Comparison of ENCODE assay signal across 8 mouse cellular contexts in genomic region chr4:152096927-152097326, GRCm38 (mm10). TPM values are rescaled to one million over a fixed set of nuclear protein-coding genes. Genes with fewer than 3 reads are reported as not detected.
A peak's percentile ranks its signal among the peaks of the same experiment; 100 is the strongest.
DNase-seq lines count a peak whose midpoint lies in the region; ATAC-seq and TF ChIP-seq lines count a peak whose summit lies in the region.

No protein-coding gene starts in this region.

- peak overlapping the region; percentile 23 for H3K4me3 ChIP-seq in embryonic facial prominence, embryonic 10.5 days
- peak overlapping the region; percentile 9; the same call in 1 of the 2 replicates for H3K4me3 ChIP-seq in hindbrain, postnatal 0 days (ENCODE audit: low read length)
- H3K4me3 ChIP-seq in midbrain, embryonic 13.5 days (replicated peaks), result 0 out of 2 replicates have a peak overlapping the region, but pooled peaks have one; percentile 2

- peak; percentile 97 for DNase-seq in heart, adult 11 months
- no peak for DNase-seq in heart, postnatal 25 days (ENCODE audit: low spot score)
- DNase-seq in embryonic facial prominence, embryonic 10.5 days (ENCODE audit: low spot score), result no peak
- DNase-seq in hindbrain, postnatal 0 days (ENCODE audit: low spot score), result no peak
- no peak for DNase-seq in frontal cortex, postnatal 10 days (ENCODE audit: low spot score in 2 of 2)
- DNase-seq in adrenal gland, postnatal 36 days, result no peak
- DNase-seq in urinary bladder, postnatal 4 days (ENCODE audit: low spot score in 2 of 2), result no peak

- peaks cover 13% of the 10 kb centered on the region for H3K27me3 ChIP-seq in embryonic facial prominence, embryonic 10.5 days (replicated peaks; ENCODE audit: low read depth, poor library complexity, severe bottlenecking)
- H3K27me3 ChIP-seq in hindbrain, postnatal 0 days (ENCODE audit: insufficient read depth, low read length), result no peaks in the 10 kb centered on the region
- H3K27me3 ChIP-seq in midbrain, embryonic 13.5 days, result no peaks in the 10 kb centered on the region

- peak overlapping the region; percentile 52; the same call in 1 of the 2 replicates for H3K27ac ChIP-seq in embryonic facial prominence, embryonic 10.5 days (replicated peaks)
- peak overlapping the region; percentile 15; the same call in 1 of the 2 replicates for H3K27ac ChIP-seq in hindbrain, postnatal 0 days
- H3K27ac ChIP-seq in midbrain, embryonic 13.5 days, result no peak overlapping the region

- H3K9ac ChIP-seq in hindbrain, postnatal 0 days (replicated peaks; ENCODE audit: low read length), result 0 out of 2 replicates have a peak overlapping the region, but pooled peaks have one; percentile 9
- peak overlapping the region; percentile 36; the same call in 1 of the 2 replicates for H3K9ac ChIP-seq in midbrain, embryonic 13.5 days (replicated peaks)

- no peaks in the 10 kb centered on the region for H3K9me3 ChIP-seq in embryonic facial prominence, embryonic 10.5 days
- no peaks in the 10 kb centered on the region for H3K9me3 ChIP-seq in hindbrain, postnatal 0 days (ENCODE audit: low read length)
- no peaks in the 10 kb centered on the region for H3K9me3 ChIP-seq in midbrain, embryonic 13.5 days

- no peak for TF ChIP-seq CTCF in hindbrain, postnatal 0 days (IDR thresholded peaks at IDR 0.05; ENCODE audit: low read depth)

- H3K4me1 ChIP-seq in embryonic facial prominence, embryonic 10.5 days, result peaks cover 68% of the 10 kb centered on the region
- no peaks in the 10 kb centered on the region for H3K4me1 ChIP-seq in hindbrain, postnatal 0 days (ENCODE audit: insufficient read depth, low read length)
- H3K4me1 ChIP-seq in midbrain, embryonic 13.5 days (replicated peaks), result peaks cover 27% of the 10 kb centered on the region

- intact Hi-C loops in heart, postnatal 25 days (cut with DNase I), result loop anchor here (2.0 kb wide), 1 partner anchor 56 kb away; no protein-coding TSS in a partner anchor

- peaks cover 4% of the 10 kb centered on the region for H3K36me3 ChIP-seq in embryonic facial prominence, embryonic 10.5 days (replicated peaks)
- no peaks in the 10 kb centered on the region for H3K36me3 ChIP-seq in hindbrain, postnatal 0 days (ENCODE audit: insufficient read depth, low read length)
- H3K36me3 ChIP-seq in midbrain, embryonic 13.5 days, result no peaks in the 10 kb centered on the region

- no peak for ATAC-seq in hindbrain, postnatal 0 days
- no peak for ATAC-seq in midbrain, embryonic 13.5 days

- H3K4me2 ChIP-seq in hindbrain, postnatal 0 days (ENCODE audit: low read depth, low read length), result no peak overlapping the region
- H3K4me2 ChIP-seq in midbrain, embryonic 13.5 days (replicated peaks), result no peak overlapping the region; the same call in 1 of the 2 replicates

- 41% methylated on average over 6 of the region's 6 CpGs for WGBS in embryonic facial prominence, embryonic 10.5 days
- WGBS in hindbrain, postnatal 0 days, result 51% methylated on average over 6 of the region's 6 CpGs
- 38% methylated on average over 6 of the region's 6 CpGs for WGBS in midbrain, embryonic 13.5 days

RNA-seq across cellular contexts. Expression of gene Tnfrsf25, which starts 18.8 kb away (rescaled TPM):
- total RNA-seq in heart, postnatal 25 days (2021), result 1 to 10 TPM; 2.9 to 3.0 TPM
- polyA plus RNA-seq in embryonic facial prominence, embryonic 10.5 days (2016; fragmentation: Nextera tagmentation; extraction: Ambion mirVana), result 1.0 and 1.3 TPM in 2 replicates
- 0.22 and 1.6 TPM in 2 replicates for total RNA-seq in hindbrain, postnatal 0 days (2014; rRNA removed)
- polyA plus RNA-seq in hindbrain, postnatal 0 days (2015; fragmentation: Nextera tagmentation; extraction: Ambion mirVana), result 0.48 and 0.62 TPM in 2 replicates
- 0.87 and 0.97 TPM in 2 replicates for polyA plus RNA-seq in midbrain, embryonic 13.5 days (2015; fragmentation: Nextera tagmentation; extraction: Ambion mirVana)
- 1 to 10 TPM; 1.7 to 3.0 TPM for total RNA-seq in adrenal gland, postnatal 36 days (2021)

RNA-seq across cellular contexts. Expression of gene Plekhg5, which starts 24.6 kb away (rescaled TPM):
- 10 to 100 TPM; 18.7 to 18.9 TPM for total RNA-seq in heart, postnatal 25 days (2021)
- polyA plus RNA-seq in embryonic facial prominence, embryonic 10.5 days (2016; fragmentation: Nextera tagmentation; extraction: Ambion mirVana), result 11.7 and 13.2 TPM in 2 replicates
- total RNA-seq in hindbrain, postnatal 0 days (2014; rRNA removed), result 20.7 and 21.0 TPM in 2 replicates
- polyA plus RNA-seq in hindbrain, postnatal 0 days (2015; fragmentation: Nextera tagmentation; extraction: Ambion mirVana), result 13.1 and 13.3 TPM in 2 replicates
- 8.4 and 8.5 TPM in 2 replicates for polyA plus RNA-seq in midbrain, embryonic 13.5 days (2015; fragmentation: Nextera tagmentation; extraction: Ambion mirVana)
- total RNA-seq in adrenal gland, postnatal 36 days (2021), result 10 to 100 TPM; 10.0 to 13.5 TPM

RNA-seq across cellular contexts. Expression of gene Espn, which starts 55.2 kb away (rescaled TPM):
- total RNA-seq in heart, postnatal 25 days (2021), result 1 to 10 TPM; 1.7 to 2.2 TPM
- polyA plus RNA-seq in embryonic facial prominence, embryonic 10.5 days (2016; fragmentation: Nextera tagmentation; extraction: Ambion mirVana), result 7.5 and 10.3 TPM in 2 replicates
- 0.47 and 1.4 TPM in 2 replicates for total RNA-seq in hindbrain, postnatal 0 days (2014; rRNA removed)
- polyA plus RNA-seq in hindbrain, postnatal 0 days (2015; fragmentation: Nextera tagmentation; extraction: Ambion mirVana), result 0.71 and 0.79 TPM in 2 replicates
- polyA plus RNA-seq in midbrain, embryonic 13.5 days (2015; fragmentation: Nextera tagmentation; extraction: Ambion mirVana), result 0.07 TPM in 1 of 2 replicates, not detected in the other
- total RNA-seq in adrenal gland, postnatal 36 days (2021), result 1 to 10 TPM; 1.2 to 1.5 TPM

RNA-seq across cellular contexts. Expression of gene Nol9, which starts 57.8 kb away (rescaled TPM):
- 1 to 10 TPM; 8.6 to 9.6 TPM for total RNA-seq in heart, postnatal 25 days (2021)
- 43.7 and 44.2 TPM in 2 replicates for polyA plus RNA-seq in embryonic facial prominence, embryonic 10.5 days (2016; fragmentation: Nextera tagmentation; extraction: Ambion mirVana)
- 33.0 and 39.4 TPM in 2 replicates for total RNA-seq in hindbrain, postnatal 0 days (2014; rRNA removed)
- 17.1 and 17.9 TPM in 2 replicates for polyA plus RNA-seq in hindbrain, postnatal 0 days (2015; fragmentation: Nextera tagmentation; extraction: Ambion mirVana)
- 24.3 and 26.0 TPM in 2 replicates for polyA plus RNA-seq in midbrain, embryonic 13.5 days (2015; fragmentation: Nextera tagmentation; extraction: Ambion mirVana)
- total RNA-seq in adrenal gland, postnatal 36 days (2021), result 10 to 100 TPM; 24.8 to 27.3 TPM

RNA-seq across cellular contexts. Expression of gene Tas1r1, which starts 58.6 kb away (rescaled TPM):
- total RNA-seq in heart, postnatal 25 days (2021), result under 1 TPM in 1 of 2 experiments, not detected in 1; 0.16 TPM
- polyA plus RNA-seq in embryonic facial prominence, embryonic 10.5 days (2016; fragmentation: Nextera tagmentation; extraction: Ambion mirVana), result 0.50 and 0.68 TPM in 2 replicates
- total RNA-seq in hindbrain, postnatal 0 days (2014; rRNA removed), result 0.42 and 0.93 TPM in 2 replicates
- 1.7 TPM in 2 replicates for polyA plus RNA-seq in hindbrain, postnatal 0 days (2015; fragmentation: Nextera tagmentation; extraction: Ambion mirVana)
- polyA plus RNA-seq in midbrain, embryonic 13.5 days (2015; fragmentation: Nextera tagmentation; extraction: Ambion mirVana), result 0.86 and 1.4 TPM in 2 replicates
- not detected for total RNA-seq in adrenal gland, postnatal 36 days (2021)
